18 mouse cellular contexts compared by ENCODE assay signal in the genomic region with DNA sequence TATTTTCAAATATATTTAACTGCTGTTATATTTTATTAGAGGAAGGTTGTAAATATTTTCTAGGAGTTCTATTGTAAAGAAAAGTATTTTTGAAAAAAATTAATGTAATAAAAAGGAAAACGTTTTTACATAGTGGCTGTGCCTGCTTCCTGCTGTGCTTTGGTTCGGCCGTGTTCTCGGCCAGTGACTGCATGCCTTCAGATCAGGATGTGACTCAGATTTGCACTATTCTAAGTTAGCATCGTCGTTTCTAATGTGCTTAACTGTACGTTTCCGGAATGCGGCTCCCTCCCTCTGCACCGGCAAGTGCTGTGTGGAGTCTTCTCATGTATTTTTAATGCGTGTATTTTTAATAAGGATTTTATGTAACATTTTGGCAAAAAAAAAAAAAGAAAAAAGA. TPM values are rescaled to one million over a fixed set of nuclear protein-coding genes. Genes with fewer than 3 reads are reported as not detected.
"Had no signal": no experiment of that assay in that cellular context is flagged by ENCODE, and none has a peak within 500 bp of the region (broad histone marks: within the 10 kb centered on the region; RNA-seq: fewer than 3 reads in every experiment).

No protein-coding gene starts in this region.

- DNase-seq: kidney, postnatal 4 days; left cerebral cortex, postnatal 4 days; liver, postnatal 0 days; lung, postnatal 10 days; lung, postnatal 36 days; midbrain, embryonic 14.5 days; thymus, adult 2 months; thymus, postnatal 14 days; thymus, postnatal 4 days had no signal

- H3K4me1 ChIP-seq: limb, embryonic 12.5 days; limb, embryonic 15.5 days; lung, embryonic 15.5 days had no signal

- H3K4me3 ChIP-seq: limb, embryonic 12.5 days; limb, embryonic 15.5 days; lung, embryonic 15.5 days had no signal

- H3K27me3 ChIP-seq: limb, embryonic 12.5 days; limb, embryonic 15.5 days; lung, embryonic 15.5 days had no signal

- H3K27ac ChIP-seq: limb, embryonic 12.5 days; limb, embryonic 15.5 days; liver, embryonic 14.5 days; lung, embryonic 15.5 days had no signal

- ATAC-seq: intestine, postnatal 0 days; liver, postnatal 0 days had no signal

- H3K9ac ChIP-seq: limb, embryonic 12.5 days; limb, embryonic 15.5 days; liver, embryonic 14.5 days; liver, postnatal 0 days; lung, embryonic 15.5 days had no signal

- H3K4me2 ChIP-seq: limb, embryonic 12.5 days; limb, embryonic 15.5 days; liver, embryonic 11.5 days; lung, embryonic 15.5 days; midbrain, embryonic 11.5 days had no signal

- H3K9me3 ChIP-seq: limb, embryonic 12.5 days; limb, embryonic 15.5 days; lung, embryonic 15.5 days had no signal

RNA-seq across cellular contexts. Expression of a gene that starts 23.9 kb away (rescaled TPM):
- total RNA-seq: midbrain, postnatal 0 days had no signal

RNA-seq across cellular contexts. Expression of a gene that starts 39.0 kb away (rescaled TPM):
- total RNA-seq: megakaryocyte-erythroid progenitor cell, adult 5-6 weeks; midbrain, postnatal 0 days had no signal
